Comparison of ENCODE assay signal across 8 mouse cellular contexts in genomic region chr11:89921146-89921545, GRCm38 (mm10).
DNase-seq lines count a peak whose midpoint lies in the region; ATAC-seq and TF ChIP-seq lines count a peak whose summit lies in the region.

No protein-coding gene starts in this region.

- no peak overlapping the region for H3K27ac ChIP-seq in liver, embryonic 11.5 days (ENCODE audit: low read depth, low read length)
- H3K27ac ChIP-seq in hindbrain, embryonic 14.5 days, result no peak overlapping the region
- no peak overlapping the region for H3K27ac ChIP-seq in olfactory bulb, adult 2 months (ENCODE audit: insufficient read depth, low read depth, low read length)

- H3K4me3 ChIP-seq in liver, embryonic 11.5 days (ENCODE audit: low read depth, low read length), result no peak overlapping the region
- H3K4me3 ChIP-seq in hindbrain, embryonic 14.5 days (replicated peaks; ENCODE audit: low read length), result no peak overlapping the region
- H3K4me3 ChIP-seq in olfactory bulb, adult 2 months (ENCODE audit: insufficient read depth, low read depth, low read length), result no peak overlapping the region

- no peak overlapping the region for H3K4me2 ChIP-seq in liver, embryonic 11.5 days
- H3K4me2 ChIP-seq in hindbrain, embryonic 14.5 days (replicated peaks), result no peak overlapping the region

- H3K27me3 ChIP-seq in liver, embryonic 11.5 days (replicated peaks; ENCODE audit: control insufficient read depth, insufficient read depth, low read length), result no peaks in the 10 kb centered on the region
- H3K27me3 ChIP-seq in hindbrain, embryonic 14.5 days (ENCODE audit: control insufficient read depth, insufficient read depth, low read length), result no peaks in the 10 kb centered on the region

- TF ChIP-seq POLR2A in olfactory bulb, adult 2 months (IDR thresholded peaks at IDR 0.05; ENCODE audit: insufficient read depth, low read depth, low read length), result no peak

- no peak for ATAC-seq in liver, embryonic 11.5 days (replicated peaks; ENCODE audit: low FRiP score)
- ATAC-seq in hindbrain, embryonic 14.5 days (ENCODE audit: low FRiP score), result no peak
- ATAC-seq in monocyte, adult 5-6 weeks (replicated peaks; ENCODE audit: insufficient number of reproducible peaks, low FRiP score, low TSS enrichment, poor library complexity, severe bottlenecking), result no peak

- no peaks in the 10 kb centered on the region for H3K36me3 ChIP-seq in liver, embryonic 11.5 days (ENCODE audit: control insufficient read depth, insufficient read depth, low read length)
- no peaks in the 10 kb centered on the region for H3K36me3 ChIP-seq in hindbrain, embryonic 14.5 days (replicated peaks; ENCODE audit: control insufficient read depth, insufficient read depth)

- no peaks in the 10 kb centered on the region for H3K9me3 ChIP-seq in liver, embryonic 11.5 days (ENCODE audit: control insufficient read depth, low read length)
- H3K9me3 ChIP-seq in hindbrain, embryonic 14.5 days (ENCODE audit: control insufficient read depth, low read length), result no peaks in the 10 kb centered on the region

- peak; percentile 13 for DNase-seq in liver
- no peak for DNase-seq in liver, embryonic 11.5 days (ENCODE audit: low spot score)
- DNase-seq in cerebellum, postnatal 14 days, result peak; percentile 62 to 73
- peak; percentile 63 for DNase-seq in hindbrain, embryonic 14.5 days (ENCODE audit: low spot score)
- DNase-seq in layer of hippocampus, postnatal 36 days, result peak; percentile 35 to 45
- DNase-seq in spleen, adult 12 weeks (ENCODE audit: low spot score), result no peak

- H3K9ac ChIP-seq in liver, embryonic 11.5 days (ENCODE audit: low read depth, low read length), result no peak overlapping the region
- no peak overlapping the region for H3K9ac ChIP-seq in hindbrain, embryonic 14.5 days

- 0 out of 2 replicates have a peak, but pooled peaks have one; percentile 33 for TF ChIP-seq CTCF in olfactory bulb, adult 2 months (IDR thresholded peaks at IDR 0.05; ENCODE audit: insufficient read depth, low read depth, low read length)

- WGBS in liver, embryonic 11.5 days, result 51% methylated on average over 6 of the region's 6 CpGs
- WGBS in hindbrain, embryonic 14.5 days, result 59% methylated on average over 6 of the region's 6 CpGs
- WGBS in olfactory bulb, adult 2 months, result 26% methylated on average over 6 of the region's 6 CpGs

- no peaks in the 10 kb centered on the region for H3K4me1 ChIP-seq in liver, embryonic 11.5 days (replicated peaks; ENCODE audit: control insufficient read depth, insufficient read depth, low read length)
- H3K4me1 ChIP-seq in hindbrain, embryonic 14.5 days (replicated peaks; ENCODE audit: control insufficient read depth, insufficient read depth, low read length), result no peaks in the 10 kb centered on the region
- peaks cover 3% of the 10 kb centered on the region for H3K4me1 ChIP-seq in olfactory bulb, adult 2 months (ENCODE audit: control insufficient read depth, insufficient read depth, low read length)

Comparison
In these comparisons a context has a peak if more than half of its experiments do, and no peak if none do; other contexts are left out.
1. DNase-seq: peak in liver (single experiment), cerebellum, postnatal 14 days (2 of 2), hindbrain, embryonic 14.5 days (single experiment) and layer of hippocampus, postnatal 36 days (2 of 2); none in liver, embryonic 11.5 days (single experiment) and spleen, adult 12 weeks (single experiment).